Mouse (Mus musculus): ENCODE data around the gene Camta1.
A peak's percentile ranks its signal among the peaks of the same experiment; 100 is the strongest.

Camta1 gene

GRCm38 (mm10) chr4:151586074-151586473, 275.6 kb downstream of the Camta1 start:
- no peak for DNase-seq

- no peak for DNase-seq
These were observed 283.7 kb downstream of the Camta1 start for GRCm38 (mm10) chr4:151577961-151578360.

DNA sequence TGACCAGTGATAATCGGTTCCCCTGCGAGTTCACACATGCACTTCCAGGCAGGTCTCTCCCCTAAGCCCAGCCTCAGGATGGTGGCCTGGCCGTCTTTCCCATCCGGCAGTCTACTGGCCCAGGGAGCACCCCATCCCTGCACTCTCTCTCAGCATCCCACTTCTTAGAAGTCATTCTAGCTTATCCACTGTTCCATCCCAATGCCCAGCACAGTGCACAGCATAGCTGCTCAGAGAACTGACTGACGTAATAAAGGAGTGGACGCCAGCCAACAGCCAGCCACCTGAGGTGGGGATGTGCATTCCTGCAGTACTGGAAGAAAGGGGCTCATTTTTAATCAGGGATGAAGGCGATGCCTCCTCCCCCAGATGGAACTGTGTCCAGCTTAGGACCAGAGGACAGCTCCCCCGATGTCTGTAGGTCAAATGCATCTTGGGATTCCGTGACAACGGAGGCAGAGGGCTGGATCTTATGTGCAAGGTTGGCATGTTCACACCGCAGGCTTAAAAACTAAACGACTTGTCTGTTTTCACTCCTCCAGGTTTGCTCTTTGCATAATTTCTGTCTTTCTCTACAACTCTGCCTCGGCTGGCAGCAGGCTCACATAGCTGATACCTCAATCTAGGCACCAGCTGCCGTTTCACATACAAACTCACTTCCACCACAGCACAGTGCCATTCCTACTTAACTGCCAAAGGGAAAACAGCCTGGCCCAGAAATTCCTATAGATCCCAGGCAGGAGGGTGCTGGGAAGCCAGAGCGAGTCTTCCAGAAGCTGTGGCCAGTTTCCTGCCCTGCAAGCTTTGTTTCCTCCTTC, 285.2 kb downstream of the Camta1 start:
- DNase-seq, result peak; percentile 44

- no peak for DNase-seq
These were observed 289.0 kb downstream of the Camta1 start for GRCm38 (mm10) chr4:151572716-151573115.

DNA sequence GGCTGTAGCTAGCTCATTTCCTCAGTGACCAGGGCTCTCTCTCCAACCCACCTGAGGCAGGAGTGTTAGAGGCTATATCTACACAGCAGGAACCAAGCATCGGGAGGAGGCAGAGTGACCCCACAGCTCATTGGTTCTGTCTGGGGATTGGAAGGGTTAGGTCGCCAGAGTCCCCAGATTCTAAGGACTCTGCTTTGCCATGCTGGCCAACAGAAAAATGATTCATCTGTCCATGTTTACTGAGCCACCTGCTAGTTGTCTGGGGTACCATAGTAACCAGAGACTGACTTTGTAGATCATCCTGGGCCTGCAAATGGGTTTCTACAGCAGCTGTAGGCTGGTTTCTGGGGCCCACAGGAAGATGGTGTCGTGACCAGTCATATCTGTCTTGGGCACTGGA, 292.1 kb downstream of the Camta1 start:
- peak; percentile 25 for DNase-seq

- DNase-seq, result no peak
These were observed 292.8 kb downstream of the Camta1 start for GRCm38 (mm10) chr4:151568887-151569286.

GRCm38 (mm10) chr4:151567105-151567504, 294.6 kb downstream of the Camta1 start:
- no peak for DNase-seq

GRCm38 (mm10) chr4:151555505-151555904, 306.2 kb downstream of the Camta1 start:
- no peak for DNase-seq

- no peak for DNase-seq
These were observed 312.2 kb downstream of the Camta1 start for GRCm38 (mm10) chr4:151549523-151549922.

GRCm38 (mm10) chr4:151545452-151545851, 316.2 kb downstream of the Camta1 start:
- no peak for DNase-seq

DNA sequence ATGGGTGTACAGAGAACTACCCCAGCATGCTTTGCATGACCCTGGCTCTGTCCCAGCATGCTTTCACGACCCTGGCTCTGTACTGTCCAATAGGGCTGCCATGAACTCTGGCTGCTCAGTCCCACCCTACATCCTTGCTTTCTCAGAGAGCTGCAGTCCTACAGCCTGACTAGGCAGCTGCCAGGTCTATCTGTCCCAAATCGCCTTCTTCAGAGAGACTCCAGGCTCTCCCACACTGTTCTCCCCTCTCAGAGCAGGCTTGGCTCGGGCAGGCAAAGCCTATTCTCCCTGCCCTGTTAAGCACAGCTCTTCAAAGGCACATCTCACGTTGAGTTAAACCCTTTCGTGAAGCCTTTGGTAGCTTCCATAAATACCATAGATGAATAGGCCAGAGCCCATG, 317.5 kb downstream of the Camta1 start:
- DNase-seq, result peak; percentile 48

GRCm38 (mm10) chr4:151540546-151540945, 321.1 kb downstream of the Camta1 start:
- DNase-seq, result no peak

DNA sequence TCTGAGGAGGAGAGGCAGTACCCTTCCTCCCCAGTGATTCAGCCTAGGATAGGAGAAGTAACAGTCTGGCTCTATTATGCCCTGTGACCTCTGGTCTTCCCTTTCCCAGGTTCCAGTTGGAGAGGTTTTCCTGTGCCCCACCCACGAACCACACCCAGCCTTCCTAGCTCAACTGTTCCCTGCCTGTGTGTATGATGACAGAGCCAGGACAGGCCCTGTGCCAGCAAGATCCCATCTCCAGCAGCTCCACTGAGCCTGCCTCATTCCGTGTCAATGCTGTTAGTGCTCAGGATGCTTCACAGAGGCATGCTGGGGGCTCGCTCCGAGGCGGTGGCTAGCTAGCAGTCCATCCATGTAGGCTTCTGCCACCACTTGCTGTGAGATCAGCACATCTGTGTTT, 321.8 kb downstream of the Camta1 start:
- DNase-seq, result no peak

- DNase-seq, result no peak
These were observed 322.5 kb downstream of the Camta1 start for GRCm38 (mm10) chr4:151539167-151539525.

- peak; percentile 15 for DNase-seq
These were observed 323.1 kb downstream of the Camta1 start for GRCm38 (mm10) chr4:151538446-151539166.

- no peak for DNase-seq
These were observed 325.7 kb downstream of the Camta1 start for GRCm38 (mm10) chr4:151535916-151536450.

DNA sequence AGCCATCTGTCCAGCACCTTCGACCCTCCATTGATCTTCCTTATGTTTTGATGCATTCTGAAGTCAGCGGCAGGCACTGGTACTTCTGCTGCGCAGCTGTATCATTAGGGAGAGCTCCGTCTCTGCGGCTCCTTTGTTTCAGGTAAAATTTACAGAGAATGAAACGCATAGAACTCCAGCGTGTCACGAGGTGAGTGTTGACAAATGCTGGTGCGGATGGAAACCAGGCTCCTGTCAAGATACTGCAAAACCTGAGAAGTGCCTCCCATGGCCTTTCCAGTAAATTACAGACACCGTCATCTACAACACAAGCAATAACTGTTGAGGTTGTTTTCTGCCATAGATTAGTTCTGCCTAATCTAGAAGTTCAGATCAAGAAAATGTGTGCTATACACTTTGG, 328.2 kb downstream of the Camta1 start:
- no peak for DNase-seq

DNA sequence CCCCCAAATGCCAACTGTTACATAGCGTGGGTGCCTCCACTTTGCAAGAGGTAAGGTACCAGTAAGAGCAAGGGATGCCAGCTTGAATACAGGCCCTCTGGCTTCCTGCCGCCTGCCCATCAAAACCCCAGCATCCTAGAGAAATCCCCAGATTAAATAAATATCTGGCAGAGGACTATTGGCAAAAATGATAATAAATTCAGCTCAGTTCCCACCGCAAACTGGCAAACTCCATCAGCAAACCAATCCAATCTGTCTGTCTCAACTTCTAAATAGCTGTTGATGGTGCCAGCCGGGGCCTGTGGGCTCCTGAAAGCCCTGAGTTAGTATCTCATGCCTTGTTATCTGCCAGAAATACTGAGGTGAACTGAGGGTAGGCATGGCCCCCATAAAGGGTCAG, 333.2 kb downstream of the Camta1 start:
- DNase-seq, result no peak

DNA sequence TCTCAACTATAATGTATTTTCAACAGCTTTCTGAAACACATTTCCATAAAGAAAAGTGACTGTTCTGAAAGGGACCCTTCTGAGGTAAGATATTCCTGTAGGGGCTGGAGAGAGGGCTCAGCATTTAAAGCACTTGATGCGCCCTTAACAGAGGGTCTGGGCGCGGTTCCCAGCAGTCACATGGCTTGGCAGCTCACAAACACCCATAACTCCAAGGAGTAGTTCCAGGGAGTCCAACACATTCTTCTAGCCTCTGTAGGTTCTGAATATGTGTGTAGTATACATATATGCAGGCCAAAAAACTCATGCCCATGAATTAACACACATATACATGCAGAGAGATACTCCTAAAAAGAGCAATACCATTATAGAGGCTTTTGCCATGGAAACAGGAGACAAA, 333.9 kb downstream of the Camta1 start:
- no peak for DNase-seq

GRCm38 (mm10) chr4:151520103-151520502, 341.6 kb downstream of the Camta1 start:
- DNase-seq, result no peak

DNA sequence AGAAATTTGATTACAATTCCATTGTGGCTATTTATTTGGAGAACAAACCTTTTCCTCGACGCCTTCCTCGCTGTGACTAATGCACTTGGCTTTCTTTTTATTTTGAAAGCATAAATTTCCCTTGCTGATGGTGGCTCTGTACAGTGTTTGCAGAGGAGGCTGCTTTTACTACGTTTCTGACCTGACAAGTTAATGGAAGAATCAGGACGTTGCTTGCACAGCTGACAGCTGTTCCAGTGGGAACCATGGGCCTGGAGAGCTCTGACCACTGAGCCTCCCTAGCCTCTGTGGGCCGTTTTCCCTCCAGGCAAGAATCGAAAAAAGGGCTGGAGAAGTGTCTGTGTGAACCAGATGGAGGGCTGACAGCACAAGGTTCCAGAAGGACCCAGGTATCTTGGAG, 342.7 kb downstream of the Camta1 start:
- DNase-seq, result no peak

DNA sequence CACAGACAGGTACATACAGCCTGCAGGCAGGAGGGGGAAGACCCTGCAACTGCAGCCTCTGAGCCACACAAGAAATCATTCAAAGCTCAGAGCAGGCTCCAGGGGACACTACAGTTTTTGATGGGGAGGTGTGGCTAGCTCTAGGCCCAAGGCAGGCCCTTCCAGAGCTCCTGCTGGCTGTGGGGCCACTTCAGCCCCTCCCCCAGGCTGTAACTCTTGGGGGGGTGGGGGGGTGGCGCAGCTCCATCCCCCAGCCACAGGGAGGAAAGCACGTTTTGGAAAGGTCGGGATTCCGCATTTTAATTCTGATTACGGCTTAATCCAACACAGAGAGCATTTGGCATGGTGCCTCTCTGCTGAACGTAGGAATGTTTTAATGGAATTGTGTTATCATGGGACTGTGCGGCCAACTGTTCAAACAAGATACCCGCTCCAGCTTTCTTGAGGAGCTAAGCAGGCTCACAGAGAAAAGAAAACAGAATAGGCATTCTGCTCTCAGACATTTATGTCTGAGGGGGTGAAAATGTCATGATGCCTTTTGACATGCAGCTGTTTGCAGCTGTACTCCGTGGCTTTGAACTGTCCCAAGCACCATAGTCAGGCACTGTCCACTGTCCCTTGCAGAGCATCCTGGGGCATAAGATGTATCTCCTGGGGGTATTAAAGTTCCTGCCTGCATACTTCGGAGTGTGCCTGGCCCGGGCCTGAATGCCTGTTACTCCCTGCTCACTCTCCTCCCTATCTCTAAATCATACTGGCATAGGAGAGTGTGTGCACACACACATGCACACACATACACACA, 344.5 kb downstream of the Camta1 start:
- peak; percentile 26 for DNase-seq

DNA sequence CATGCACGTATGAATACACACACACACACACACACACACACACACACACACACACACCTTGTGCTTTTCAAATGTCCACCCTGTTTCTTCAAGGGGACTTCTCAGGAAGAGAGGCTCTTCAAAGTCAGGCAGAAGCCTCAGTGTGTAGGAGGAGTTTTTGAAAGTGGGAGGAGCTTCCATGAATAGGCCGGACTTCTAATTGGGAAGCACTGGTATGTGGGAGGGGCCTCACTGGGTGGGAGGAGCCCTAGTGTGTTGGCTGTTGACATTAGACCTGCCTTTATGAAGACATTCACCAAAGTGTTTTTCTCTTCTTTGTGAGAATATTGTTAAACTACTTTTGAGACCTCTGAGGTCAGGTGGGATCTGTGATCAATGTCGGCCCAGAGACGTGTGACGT, 346.4 kb downstream of the Camta1 start:
- DNase-seq, result no peak

Data from layer of hippocampus, adult 9-11 months (tissue).